Mouse (Mus musculus) liver, postnatal 0 days (tissue): ENCODE data around the gene Rab5if. TPM values are rescaled to one million over a fixed set of nuclear protein-coding genes. Genes with fewer than 3 reads are reported as not detected.

Experiments
- ATAC-seq: fragments of 200-750 bp; cut with Nextera tagmentation; 2 replicates; pipeline ENCODE4 v1.8.0; 2017; ENCODE audit warnings: mild to moderate bottlenecking, moderate library complexity
- DNase-seq: peaks from one replicate; pipeline ENCODE4 v3.0.0-alpha.2; 2016
- H3K27ac ChIP-seq: fragments of 300-500 bp; sonication (generic); 2 replicates; pipeline ENCODE4 v1.5.1; 2014; ENCODE audit warnings: antibody characterized with exemption, moderate library complexity, mild to moderate bottlenecking, low read depth
- H3K27me3 ChIP-seq: fragments of 300-500 bp; sonication (generic); 2 replicates; pipeline ENCODE4 v1.6.1; 2014; ENCODE audit warnings: low read length, control low read depth, mixed read lengths; ENCODE audit not compliant: insufficient read depth
- H3K36me3 ChIP-seq: fragments of 300-500 bp; sonication (generic); replicated peaks from 2 replicates; pipeline ENCODE4 v1.6.1; 2014; ENCODE audit warnings: mild to moderate bottlenecking, control low read depth, low read length, moderate library complexity, mixed read lengths; ENCODE audit not compliant: insufficient read depth
- H3K4me1 ChIP-seq: fragments of 300-500 bp; sonication (generic); 2 replicates; pipeline ENCODE4 v1.6.1; 2014; ENCODE audit warnings: antibody characterized with exemption, mild to moderate bottlenecking, control low read depth; ENCODE audit not compliant: insufficient read depth
- H3K4me2 ChIP-seq: fragments of 300-500 bp; sonication (generic); 2 replicates; pipeline ENCODE4 v1.6.1; 2014; ENCODE audit warnings: low read depth, mild to moderate bottlenecking, low read length, moderate library complexity, mixed read lengths
- H3K4me3 ChIP-seq: fragments of 300-500 bp; sonication (generic); 2 replicates; pipeline ENCODE4 v1.5.1; 2014; ENCODE audit warnings: low read depth, low read length
- H3K9ac ChIP-seq: fragments of 300-500 bp; sonication (generic); replicated peaks from 2 replicates; pipeline ENCODE4 v1.6.1; 2014; ENCODE audit warnings: mild to moderate bottlenecking, moderate library complexity
- H3K9me3 ChIP-seq: fragments of 300-500 bp; sonication (generic); 2 replicates; pipeline ENCODE4 v1.6.1; 2016; ENCODE audit warnings: mild to moderate bottlenecking, control low read depth, low read length, mixed read lengths
- CTCF ChIP-seq: sonication (generic); IDR thresholded peaks from 2 replicates; pipeline ENCODE4 v1.5.1; 2016; ENCODE audit warnings: antibody characterized with exemption, low read depth
- EP300 ChIP-seq: IDR thresholded peaks from 2 replicates; pipeline ENCODE4 v1.6.1; 2016; ENCODE audit warnings: antibody characterized with exemption, low read depth, mild to moderate bottlenecking
- WGBS: fragments of 180-500 bp; shearing (Covaris S2); extraction: QIAGEN DNeasy Blood & Tissue Kit; methylation state at CpG from one replicate; pipeline ENCODE4 v1.1.7; 2014; ENCODE audit not compliant: insufficient replicate concordance; 5-methylcytosine and 5-hydroxymethylcytosine counted together
- polyA plus RNA-seq: library from polyadenylated mRNA; unstranded; fragments of >200 nt; fragmentation: Nextera tagmentation; extraction: Ambion mirVana; gene quantifications from 2 replicates; pipeline ENCODE4 v1.2.1, GENCODE M21; 2015

Rab5if gene
- polyA plus RNA-seq, 1 experiment from 2014 or later, result 190 TPM

GRCm38 (mm10) chr2:156834336-156834735 is 28.6 kb upstream of the Rab5if start:
- Histone ChIP-seq H3K36me3 (peaks cover 12% of the 10 kb centered on the region), H3K4me3 (no peak overlapping the region), H3K4me1 (peaks cover 10% of the 10 kb centered on the region), H3K9me3 (peaks cover 19% of the 10 kb centered on the region), H3K9ac (no peak overlapping the region), H3K27ac (no peak overlapping the region), H3K4me2 (no peak overlapping the region), H3K27me3 (no peaks in the 10 kb centered on the region)
- ATAC-seq, result no peak
- 90% methylated on average over 11 of the region's 11 CpGs for WGBS
- no peak for TF ChIP-seq CTCF
- no peak for TF ChIP-seq EP300
- no peak for DNase-seq

GRCm38 (mm10) chr2:156838839-156839238 is 24.1 kb upstream of the Rab5if start:
- DNase-seq, result no peak
- ATAC-seq, result no peak
- no peaks in the 10 kb centered on the region for H3K9me3 ChIP-seq
- WGBS, result 71% methylated on average over 6 of the region's 6 CpGs
- no peak overlapping the region for H3K4me3 ChIP-seq
- peak overlapping the region; percentile 99; the same call in 1 of the 2 replicates for H3K4me2 ChIP-seq
- H3K4me1 ChIP-seq, result peaks cover 30% of the 10 kb centered on the region
- no peak for TF ChIP-seq CTCF
- TF ChIP-seq EP300, result no peak
- no peaks in the 10 kb centered on the region for H3K27me3 ChIP-seq
- H3K27ac ChIP-seq, result peak overlapping the region; percentile 88
- no peak overlapping the region; the same call in 1 of the 2 replicates for H3K9ac ChIP-seq
- 0 out of 2 replicates have a peak, but pooled peaks cover 2% of the 10 kb centered on the region for H3K36me3 ChIP-seq

GRCm38 (mm10) chr2:156839319-156840191 is 23.4 kb upstream of the Rab5if start, which contains the start of gene Tgif2:
Gene Tgif2 (plus strand): TSS chr2:156840007.
- Histone ChIP-seq H3K9ac (peak within 1 kb of the TSS; percentile 81), H3K27ac (peak within 1 kb of the TSS; percentile 88), H3K4me2 (peak within 1 kb of the TSS; percentile 99), H3K9me3 (no peaks in the 10 kb centered on the region), H3K27me3 (no peaks in the 10 kb centered on the region), H3K4me3 (peak within 1 kb of the TSS; percentile 83), H3K36me3 (no peaks in the 10 kb centered on the region), H3K4me1 (peaks cover 30% of the 10 kb centered on the region)
- TF ChIP-seq CTCF (no peak), EP300 (no peak)
- peak; percentile 84 for DNase-seq
- ATAC-seq, result peak; percentile 74
- 5% methylated on average over 50 of the region's 61 CpGs for WGBS

- Histone ChIP-seq H3K4me3 (peak overlapping the region; percentile 83), H3K9ac (peak overlapping the region; percentile 81), H3K27ac (peak overlapping the region; percentile 88), H3K36me3 (no peaks in the 10 kb centered on the region), H3K4me1 (peaks cover 30% of the 10 kb centered on the region), H3K9me3 (no peaks in the 10 kb centered on the region), H3K27me3 (no peaks in the 10 kb centered on the region), H3K4me2 (peak overlapping the region; percentile 99)
- WGBS, result 4% methylated on average over 58 of the region's 79 CpGs
- TF ChIP-seq EP300, result no peak
- DNase-seq (peak; percentile 59), ATAC-seq (peak; percentile 22)
Observed at GRCm38 (mm10) chr2:156840301-156841027, 22.5 kb upstream of the Rab5if start.

GRCm38 (mm10) chr2:156841028-156841840 is 21.7 kb upstream of the Rab5if start:
- Histone ChIP-seq H3K4me2 (peak overlapping the region; percentile 99), H3K9ac (peak overlapping the region; percentile 81), H3K27ac (peak overlapping the region; percentile 88), H3K4me3 (peak overlapping the region; percentile 83), H3K9me3 (no peaks in the 10 kb centered on the region), H3K36me3 (0 out of 2 replicates have a peak, but pooled peaks cover 2% of the 10 kb centered on the region), H3K4me1 (peaks cover 30% of the 10 kb centered on the region), H3K27me3 (no peaks in the 10 kb centered on the region)
- WGBS, result under 1% methylated on average over 42 of the region's 42 CpGs
- ATAC-seq, result peak; percentile 12
- TF ChIP-seq EP300 (no peak), CTCF (no peak)
- peak; percentile 64 for DNase-seq
